Mouse (Mus musculus): ENCODE results near the gene Ptpra.
"Not testable (repeated sequence)": the region's sequence is repeated elsewhere in the genome, so short reads cannot be mapped to it uniquely, and the experiment has no call there.

The Ptpra gene

DNA sequence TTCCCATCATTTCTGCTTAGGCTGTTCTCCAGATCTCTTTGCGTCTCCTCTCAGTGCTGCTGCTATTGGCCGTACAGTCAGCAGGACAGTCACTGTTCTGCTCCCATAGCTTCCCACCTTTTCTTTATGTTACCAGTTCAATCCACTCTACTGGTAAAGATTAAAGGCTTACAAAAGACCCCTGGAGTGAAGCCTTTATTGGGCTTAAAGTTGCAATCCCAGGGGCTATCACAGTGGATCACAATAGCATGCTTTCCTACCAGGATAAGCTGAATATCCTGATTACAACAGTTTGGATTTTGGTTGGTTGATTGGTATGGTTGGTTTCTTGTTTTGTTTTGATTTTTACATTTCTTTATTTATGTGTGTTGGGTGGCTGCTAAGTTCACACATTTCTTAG, 37.9 kb downstream of the Ptpra start:
- no peak for DNase-seq (ENCODE audit: low read depth, low spot score)

DNA sequence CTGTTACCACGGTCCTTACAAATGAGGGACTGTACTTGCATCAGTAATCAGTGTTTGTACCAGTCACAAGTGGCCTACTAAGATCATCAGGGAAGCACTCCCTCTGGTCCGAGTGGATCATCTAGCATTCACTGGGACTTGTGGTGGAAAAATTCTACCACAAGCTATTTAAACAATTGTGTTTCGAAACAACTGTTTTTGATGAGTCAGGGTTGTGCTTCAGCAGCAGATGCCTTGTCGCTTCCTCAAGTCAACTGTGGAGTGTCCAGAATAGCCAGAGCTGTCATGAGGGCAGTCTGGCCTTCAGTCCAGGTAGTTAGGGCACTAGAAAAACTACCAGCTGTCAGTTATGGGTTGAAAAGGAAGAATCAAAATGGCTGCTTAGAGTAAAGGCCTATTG, 38.5 kb downstream of the Ptpra start:
- DNase-seq (ENCODE audit: low read depth, low spot score), result peak; percentile 45

DNA sequence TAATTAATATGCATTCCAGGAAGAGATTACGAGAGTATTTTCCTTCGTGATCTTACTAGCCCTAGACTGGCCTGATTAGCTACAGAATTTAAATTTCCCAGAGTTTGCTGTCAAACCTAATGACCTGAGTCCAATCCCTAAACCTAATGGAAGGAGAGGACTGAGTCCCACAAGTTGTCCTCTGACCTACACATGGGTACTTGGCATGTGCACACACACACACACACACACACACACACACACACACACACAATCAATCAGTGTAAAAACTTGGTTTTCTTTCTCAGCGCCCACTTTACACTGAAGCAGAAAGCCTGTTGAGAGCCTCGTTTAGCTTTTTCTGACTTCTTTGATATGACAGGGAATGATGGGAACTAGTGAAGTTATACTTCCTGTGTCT, 41.1 kb downstream of the Ptpra start:
- DNase-seq (ENCODE audit: low read depth, low spot score), result no peak

- DNase-seq (ENCODE audit: low read depth, low spot score), result peak; percentile 86
Measured at GRCm38 (mm10) chr2:130491587-130491986, 41.5 kb downstream of the Ptpra start.

GRCm38 (mm10) chr2:130495114-130495513, 45.0 kb downstream of the Ptpra start:
- not testable (repeated sequence) for DNase-seq (ENCODE audit: low read depth, low spot score)

DNA sequence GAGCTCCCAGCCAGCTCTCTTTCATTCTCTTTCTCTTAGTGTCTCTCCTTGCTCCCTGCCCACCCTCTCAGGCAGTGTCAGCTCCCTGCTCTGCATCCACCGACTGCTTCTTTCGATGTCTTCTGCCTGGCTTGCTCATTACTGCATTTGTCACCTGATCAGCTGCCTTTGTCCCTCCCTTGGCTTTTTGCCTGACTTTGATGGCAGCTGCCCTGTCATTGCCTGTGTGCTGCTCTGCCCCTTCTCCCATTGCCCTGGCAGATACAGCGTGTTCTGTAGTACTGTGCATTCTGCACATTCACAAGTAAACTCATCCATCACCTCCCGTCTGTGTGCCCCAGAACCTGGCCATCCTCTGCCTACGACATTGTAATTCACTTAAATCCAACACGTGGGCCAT, 46.0 kb downstream of the Ptpra start:
- DNase-seq (ENCODE audit: low read depth, low spot score), result peak; percentile 93

DNA sequence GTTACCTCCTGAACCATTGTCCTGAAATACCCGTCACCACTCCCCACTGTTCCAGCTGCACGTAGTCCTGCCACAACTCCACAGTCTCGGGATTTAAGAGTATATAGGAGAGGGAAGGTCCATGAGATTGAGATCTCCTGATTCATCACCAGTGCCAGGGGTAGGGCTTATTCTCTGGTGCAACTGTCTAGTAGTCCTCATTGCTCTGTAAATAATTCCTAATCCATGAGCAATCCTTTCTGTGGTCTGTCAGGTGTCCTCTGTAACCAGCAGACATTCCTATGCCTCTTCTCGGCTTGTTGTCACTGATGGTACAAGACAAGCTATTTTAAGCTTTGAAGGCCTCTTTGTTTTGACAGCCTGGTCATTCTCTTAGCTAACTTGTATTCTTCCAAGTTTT, 46.9 kb downstream of the Ptpra start:
- no peak for DNase-seq (ENCODE audit: low read depth, low spot score)

- no peak for DNase-seq (ENCODE audit: low read depth, low spot score)
Measured at GRCm38 (mm10) chr2:130499546-130499945, 49.5 kb downstream of the Ptpra start.

DNA sequence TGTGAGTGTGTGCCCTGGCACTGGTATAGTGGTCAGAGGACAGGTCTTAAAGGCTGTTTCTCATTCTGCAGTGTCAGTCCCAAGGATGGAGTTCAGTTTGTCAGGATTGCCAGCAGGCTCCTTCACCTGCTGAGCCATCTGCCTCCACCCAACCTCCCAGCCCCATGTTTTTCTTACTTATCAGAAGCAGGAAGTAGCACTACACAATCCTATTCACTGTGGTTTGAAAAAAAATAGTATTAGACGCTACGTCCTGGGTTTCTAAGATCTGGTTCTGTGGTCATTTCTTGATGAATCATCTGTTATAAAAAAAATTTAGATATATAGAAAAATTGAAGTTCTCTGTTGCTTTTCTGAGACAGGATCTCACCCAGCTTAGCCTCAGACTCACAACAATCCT, 51.5 kb downstream of the Ptpra start:
- DNase-seq (ENCODE audit: low read depth, low spot score), result no peak

DNA sequence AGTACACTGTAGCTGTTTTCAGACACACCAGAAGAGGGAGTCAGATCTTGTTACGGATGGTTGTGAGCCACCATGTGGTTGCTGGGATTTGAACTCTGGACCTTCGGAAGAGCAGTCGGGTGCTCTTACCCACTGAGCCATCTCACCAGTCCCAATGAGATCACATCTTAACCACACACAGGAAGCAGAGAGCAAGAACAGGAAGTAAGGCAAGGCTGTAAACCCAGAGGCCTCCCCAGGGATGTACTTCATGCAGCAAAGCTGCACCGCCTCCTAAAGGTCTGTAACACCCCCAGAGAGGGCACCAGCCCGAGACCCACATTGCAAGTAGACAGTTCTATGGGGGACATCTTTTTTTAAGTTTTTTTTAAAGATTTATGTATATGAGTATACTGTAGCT, 61.5 kb downstream of the Ptpra start:
- DNase-seq (ENCODE audit: low read depth, low spot score), result not testable (repeated sequence)

- no peak for DNase-seq (ENCODE audit: low read depth, low spot score)
Measured at GRCm38 (mm10) chr2:130513907-130514306, 63.8 kb downstream of the Ptpra start.

DNA sequence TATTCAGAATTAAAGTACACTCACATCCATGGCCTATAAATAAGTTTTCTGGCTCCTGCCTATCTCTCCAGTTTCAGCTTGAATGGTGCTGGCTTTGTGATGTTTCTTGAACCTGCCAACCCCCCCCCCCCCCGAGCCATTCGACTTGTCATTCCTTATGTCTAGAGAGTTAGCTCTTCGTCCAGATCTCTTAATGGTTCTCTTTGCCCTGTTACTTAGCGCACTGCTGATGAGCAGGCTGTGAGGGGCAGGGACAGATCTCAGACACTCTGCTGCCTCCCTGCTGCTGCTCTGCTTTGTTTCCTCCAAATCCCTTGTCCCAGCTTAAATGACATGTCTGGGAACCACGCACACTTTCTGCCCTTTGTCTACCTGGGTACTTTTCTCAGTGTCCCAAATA, 65.7 kb downstream of the Ptpra start:
- DNase-seq (ENCODE audit: low read depth, low spot score), result peak; percentile 28

- peak; percentile 16 for DNase-seq (ENCODE audit: low read depth, low spot score)
Measured at GRCm38 (mm10) chr2:130521927-130522326, 71.8 kb downstream of the Ptpra start.

GRCm38 (mm10) chr2:130525480-130525879, 75.4 kb downstream of the Ptpra start:
- DNase-seq (ENCODE audit: low read depth, low spot score), result not testable (repeated sequence)

DNA sequence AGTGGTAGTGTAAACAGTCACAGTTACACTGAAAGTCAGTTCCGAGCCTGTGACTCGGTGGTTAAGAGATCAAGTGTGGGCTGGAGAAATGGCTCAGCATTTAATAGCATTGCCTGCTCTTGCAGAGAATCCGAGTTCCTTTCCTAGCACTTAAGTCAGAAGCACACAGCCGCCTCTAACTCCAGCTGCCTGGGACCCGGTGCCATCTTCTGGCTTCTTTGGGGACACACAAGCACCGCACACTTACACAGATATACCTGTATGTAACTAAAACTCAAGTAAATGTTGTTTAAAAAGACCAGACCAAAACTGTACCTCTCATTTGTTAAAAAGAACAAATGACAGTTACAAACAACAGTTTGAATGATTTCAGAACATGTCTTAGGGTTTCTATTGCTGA, 78.4 kb downstream of the Ptpra start:
- peak; percentile 48 for DNase-seq (ENCODE audit: low read depth, low spot score)

DNA sequence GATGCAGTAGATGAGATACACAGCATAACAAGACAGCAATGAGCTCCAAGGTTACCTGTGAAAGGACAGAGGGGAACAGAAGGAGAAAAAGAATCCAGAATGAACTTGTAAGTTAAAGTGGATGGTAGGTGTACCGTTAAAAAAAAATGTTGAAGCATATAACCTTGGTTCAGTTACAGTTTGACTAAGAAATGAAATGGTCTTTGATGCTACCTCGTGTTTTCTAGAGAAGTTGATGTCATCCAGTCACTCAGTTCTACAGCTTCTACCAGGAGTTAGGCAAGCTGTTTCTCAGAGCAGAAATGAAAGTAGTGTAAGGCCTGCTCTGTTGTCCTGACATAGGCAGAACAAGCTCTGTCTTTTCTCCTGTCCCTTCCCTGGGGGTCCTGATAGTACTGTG, 79.2 kb downstream of the Ptpra start:
- DNase-seq (ENCODE audit: low read depth, low spot score), result no peak

DNA sequence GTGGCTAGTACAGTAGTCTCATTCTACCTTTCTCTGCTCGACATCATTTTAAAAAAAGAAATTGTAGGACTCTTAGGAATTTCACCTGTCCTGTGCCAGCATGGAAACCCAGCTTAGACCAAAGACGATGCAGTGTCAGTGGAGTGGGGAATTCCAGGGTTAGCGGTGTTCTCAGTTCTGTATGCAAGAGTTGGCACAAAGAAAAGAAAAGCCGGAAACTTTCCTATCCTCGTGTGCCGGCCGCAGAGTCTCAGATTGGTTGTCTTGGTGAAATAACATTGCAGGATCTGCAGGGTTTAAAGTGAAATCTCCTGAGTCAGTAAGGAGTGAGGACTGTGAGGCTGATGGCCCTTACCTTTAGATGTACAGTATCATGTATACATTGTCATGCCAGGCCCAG, 79.8 kb downstream of the Ptpra start:
- no peak for DNase-seq (ENCODE audit: low read depth, low spot score)

GRCm38 (mm10) chr2:130532201-130532600, 82.1 kb downstream of the Ptpra start:
- DNase-seq (ENCODE audit: low read depth, low spot score), result no peak

GRCm38 (mm10) chr2:130535017-130535416, 84.9 kb downstream of the Ptpra start:
- no peak for DNase-seq (ENCODE audit: low read depth, low spot score)

DNA sequence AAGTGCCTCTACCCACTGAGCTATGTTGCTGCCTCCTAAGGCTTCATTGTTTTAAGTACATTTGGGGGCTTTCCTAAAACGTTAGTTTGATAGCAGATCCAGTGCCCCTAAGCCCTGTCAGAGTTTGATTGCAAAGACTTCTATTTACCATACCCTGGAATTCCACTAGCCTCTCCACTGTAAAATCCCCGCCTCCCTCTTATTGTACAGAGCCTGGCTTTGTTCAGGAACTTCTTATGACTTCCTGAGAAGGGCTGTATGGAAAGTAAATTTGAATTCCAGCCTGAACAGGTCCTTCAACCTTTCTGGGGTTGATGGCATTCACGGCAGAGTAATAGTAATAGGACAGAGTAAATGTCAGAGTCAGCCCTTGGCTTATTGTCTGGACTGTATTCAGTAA, 86.8 kb downstream of the Ptpra start:
- no peak for DNase-seq (ENCODE audit: low read depth, low spot score)

GRCm38 (mm10) chr2:130538876-130539546, 88.9 kb downstream of the Ptpra start:
- DNase-seq (ENCODE audit: low read depth, low spot score), result no peak

- DNase-seq (ENCODE audit: low read depth, low spot score), result no peak
Measured at GRCm38 (mm10) chr2:130540266-130540665, 90.2 kb downstream of the Ptpra start.

DNA sequence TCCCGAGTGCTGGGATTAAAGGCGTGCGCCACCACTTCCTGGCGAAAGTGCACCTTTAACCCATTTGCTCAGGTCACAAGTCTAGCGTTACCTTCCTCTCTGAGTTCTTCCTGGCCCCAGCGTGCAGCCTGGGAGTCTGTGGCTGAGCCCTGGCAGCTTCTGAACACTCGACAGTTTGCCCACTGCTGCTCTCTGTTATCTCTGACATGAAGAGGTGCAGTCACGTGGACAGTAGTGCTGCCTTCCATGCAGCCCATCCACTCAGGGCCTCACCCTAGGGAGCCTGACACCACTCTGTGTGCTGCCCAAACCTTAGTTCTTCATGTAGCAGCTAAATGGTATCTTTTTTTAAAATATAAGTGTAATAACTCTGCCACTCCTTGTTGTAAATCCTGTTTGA, 96.9 kb downstream of the Ptpra start:
- DNase-seq (ENCODE audit: low read depth, low spot score), result no peak

DNA sequence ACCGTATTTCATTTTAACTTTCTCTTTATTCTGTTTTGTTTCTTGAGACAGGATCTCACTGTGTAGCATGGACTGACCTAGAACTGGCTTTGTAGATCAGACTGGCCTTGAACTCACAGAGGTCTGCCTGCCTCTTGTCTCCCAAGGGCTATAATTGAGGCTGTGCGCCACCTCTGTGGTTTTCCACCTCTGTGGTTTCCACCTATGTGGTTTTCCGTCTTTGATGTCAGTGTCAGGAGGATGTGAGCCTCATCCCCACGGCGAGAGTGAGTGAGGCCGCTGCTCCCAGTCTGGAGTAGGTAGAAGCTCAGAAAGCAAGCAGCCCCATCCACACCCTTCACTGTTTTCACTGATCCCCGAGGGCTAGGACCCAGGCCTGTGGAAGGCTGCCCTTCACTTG, 104.8 kb downstream of the Ptpra start:
- no peak for DNase-seq (ENCODE audit: low read depth, low spot score)

All from brain, adult 2 months (tissue).